Mouse (Mus musculus) embryonic fibroblast, embryonic 13.5 days (primary cell): ENCODE measurements around the gene Cyp26b1.

ENCODE experiments used
- CTCF ChIP-seq: IDR thresholded peaks from 2 replicates; pipeline ENCODE4 v1.5.1; 2011; ENCODE audit warnings: mild to moderate bottlenecking, control low read depth, low read length, moderate library complexity, borderline replicate concordance; ENCODE audit not compliant: insufficient read depth
- POLR2A ChIP-seq: IDR thresholded peaks from 2 replicates; pipeline ENCODE4 v1.6.1; 2011; ENCODE audit warnings: low read depth, mild to moderate bottlenecking, control low read depth, low read length, moderate library complexity

GRCm38 (mm10) chr6:84561171-84561570 lies 32.5 kb downstream of the Cyp26b1 start:
- TF ChIP-seq CTCF (no peak), POLR2A (no peak)
